ENCODE assay signal across 9 mouse cellular contexts in genomic region chr10:12726041-12726608, GRCm38 (mm10).
A peak's percentile ranks its signal among the peaks of the same experiment; 100 is the strongest.
DNase-seq lines count a peak whose midpoint lies in the region; ATAC-seq and TF ChIP-seq lines count a peak whose summit lies in the region.
"Had no signal": no experiment of that assay in that cellular context is flagged by ENCODE, and none has a peak within 500 bp of the region (broad histone marks: within the 10 kb centered on the region; RNA-seq: fewer than 3 reads in every experiment).

No protein-coding gene starts in this region.

- H3K4me3 ChIP-seq in midbrain, embryonic 11.5 days (ENCODE audit: low read depth, low read length), result no peak overlapping the region
- no peak overlapping the region for H3K4me3 ChIP-seq in midbrain, embryonic 10.5 days
- H3K4me3 ChIP-seq in hindbrain, embryonic 14.5 days (replicated peaks; ENCODE audit: low read length), result no peak overlapping the region
- H3K4me3 ChIP-seq in lung, embryonic 14.5 days (ENCODE audit: low read depth, low read length), result no peak overlapping the region
- no peak overlapping the region for H3K4me3 ChIP-seq in stomach, postnatal 0 days (ENCODE audit: low read depth, low read length)
- no peak overlapping the region for H3K4me3 ChIP-seq in left cerebral cortex, adult 2 months
- H3K4me3 ChIP-seq: embryonic facial prominence, embryonic 12.5 days had no signal

- WGBS in midbrain, embryonic 11.5 days, result 57% methylated on average over 13 of the region's 13 CpGs
- 59% methylated on average over 13 of the region's 13 CpGs for WGBS in midbrain, embryonic 10.5 days
- WGBS in hindbrain, embryonic 14.5 days, result 32% methylated on average over 13 of the region's 13 CpGs
- WGBS in lung, embryonic 14.5 days, result 70% methylated on average over 13 of the region's 13 CpGs
- 57% methylated on average over 13 of the region's 13 CpGs for WGBS in stomach, postnatal 0 days

- H3K4me1 ChIP-seq in midbrain, embryonic 11.5 days (ENCODE audit: control insufficient read depth, insufficient read depth, low read length), result peaks cover 2% of the 10 kb centered on the region; the same call in 1 of the 2 replicates
- peaks cover 22% of the 10 kb centered on the region for H3K4me1 ChIP-seq in midbrain, embryonic 10.5 days
- peaks cover 24% of the 10 kb centered on the region; the same call in 1 of the 2 replicates for H3K4me1 ChIP-seq in hindbrain, embryonic 14.5 days (replicated peaks; ENCODE audit: control insufficient read depth, insufficient read depth, low read length)
- H3K4me1 ChIP-seq in lung, embryonic 14.5 days (ENCODE audit: insufficient read depth), result no peaks in the 10 kb centered on the region
- H3K4me1 ChIP-seq in stomach, postnatal 0 days (replicated peaks; ENCODE audit: control insufficient read depth, insufficient read depth), result no peaks in the 10 kb centered on the region
- H3K4me1 ChIP-seq: embryonic facial prominence, embryonic 12.5 days had no signal

- intact Hi-C loops in left cerebral cortex, adult 2 months (cut with DNase I), result no loop called here

- no peak for TF ChIP-seq CTCF in lung, embryonic 14.5 days (IDR thresholded peaks at IDR 0.05; ENCODE audit: low read depth)
- no peak for TF ChIP-seq CTCF in stomach, postnatal 0 days (IDR thresholded peaks at IDR 0.05; ENCODE audit: low read depth)
- TF ChIP-seq CTCF in left cerebral cortex, adult 2 months (IDR thresholded peaks at IDR 0.05), result no peak

- H3K27me3 ChIP-seq in midbrain, embryonic 11.5 days (ENCODE audit: control insufficient read depth, insufficient read depth, low read length), result no peaks in the 10 kb centered on the region
- no peaks in the 10 kb centered on the region for H3K27me3 ChIP-seq in midbrain, embryonic 10.5 days (ENCODE audit: low read depth, poor library complexity, severe bottlenecking)
- H3K27me3 ChIP-seq in hindbrain, embryonic 14.5 days (ENCODE audit: control insufficient read depth, insufficient read depth, low read length), result no peaks in the 10 kb centered on the region
- no peaks in the 10 kb centered on the region for H3K27me3 ChIP-seq in lung, embryonic 14.5 days (ENCODE audit: insufficient read depth, low read length)
- H3K27me3 ChIP-seq in stomach, postnatal 0 days (ENCODE audit: control insufficient read depth, insufficient read depth, low read length), result no peaks in the 10 kb centered on the region
- H3K27me3 ChIP-seq: embryonic facial prominence, embryonic 12.5 days had no signal

- 0 out of 2 replicates have a peak, but pooled peaks have one; percentile 15 for ATAC-seq in midbrain, embryonic 11.5 days (ENCODE audit: low FRiP score)
- peak; percentile 33; the same call in 1 of the 2 replicates for ATAC-seq in hindbrain, embryonic 14.5 days (ENCODE audit: low FRiP score)
- peak; percentile 50; the same call in 1 of the 2 replicates for ATAC-seq in lung, embryonic 14.5 days (ENCODE audit: insufficient read depth)
- peak; percentile 98 for ATAC-seq in stomach, postnatal 0 days (ENCODE audit: low FRiP score, low TSS enrichment)
- ATAC-seq in megakaryocyte progenitor cell, adult 5-6 weeks (replicated peaks; ENCODE audit: poor library complexity), result no peak

- no peak overlapping the region for H3K4me2 ChIP-seq in midbrain, embryonic 11.5 days
- H3K4me2 ChIP-seq in hindbrain, embryonic 14.5 days (replicated peaks), result no peak overlapping the region
- no peak overlapping the region for H3K4me2 ChIP-seq in lung, embryonic 14.5 days
- H3K4me2 ChIP-seq in stomach, postnatal 0 days (replicated peaks; ENCODE audit: low read depth), result no peak overlapping the region
- H3K4me2 ChIP-seq: embryonic facial prominence, embryonic 12.5 days had no signal

- H3K9ac ChIP-seq in midbrain, embryonic 11.5 days (ENCODE audit: low read length), result no peak overlapping the region
- H3K9ac ChIP-seq in hindbrain, embryonic 14.5 days, result no peak overlapping the region
- no peak overlapping the region for H3K9ac ChIP-seq in lung, embryonic 14.5 days
- H3K9ac ChIP-seq in stomach, postnatal 0 days (ENCODE audit: low read length), result no peak overlapping the region
- H3K9ac ChIP-seq: embryonic facial prominence, embryonic 12.5 days had no signal

- no peaks in the 10 kb centered on the region for H3K9me3 ChIP-seq in midbrain, embryonic 11.5 days (ENCODE audit: control insufficient read depth, low read length)
- no peaks in the 10 kb centered on the region for H3K9me3 ChIP-seq in midbrain, embryonic 10.5 days (replicated peaks)
- no peaks in the 10 kb centered on the region for H3K9me3 ChIP-seq in hindbrain, embryonic 14.5 days (ENCODE audit: control insufficient read depth, low read length)
- H3K9me3 ChIP-seq in lung, embryonic 14.5 days (ENCODE audit: low read depth, low read length), result no peaks in the 10 kb centered on the region
- H3K9me3 ChIP-seq in stomach, postnatal 0 days (ENCODE audit: control insufficient read depth, low read length), result no peaks in the 10 kb centered on the region
- H3K9me3 ChIP-seq: embryonic facial prominence, embryonic 12.5 days had no signal

- H3K27ac ChIP-seq in midbrain, embryonic 11.5 days (ENCODE audit: low read depth, low read length), result no peak overlapping the region; the same call in 1 of the 2 replicates
- H3K27ac ChIP-seq in midbrain, embryonic 10.5 days (replicated peaks), result no peak overlapping the region
- H3K27ac ChIP-seq in hindbrain, embryonic 14.5 days, result peak overlapping the region; percentile 43
- no peak overlapping the region for H3K27ac ChIP-seq in lung, embryonic 14.5 days (ENCODE audit: low read depth)
- peak overlapping the region; percentile 63; the same call in 1 of the 2 replicates for H3K27ac ChIP-seq in stomach, postnatal 0 days (replicated peaks)
- H3K27ac ChIP-seq in left cerebral cortex, adult 2 months, result no peak overlapping the region
- H3K27ac ChIP-seq: embryonic facial prominence, embryonic 12.5 days had no signal

- TF ChIP-seq EP300 in stomach, postnatal 0 days (optimal IDR thresholded peaks at IDR 0.05), result no peak

- H3K36me3 ChIP-seq in midbrain, embryonic 11.5 days (ENCODE audit: control insufficient read depth, insufficient read depth, low read length), result no peaks in the 10 kb centered on the region
- peaks cover 21% of the 10 kb centered on the region; the same call in 1 of the 2 replicates for H3K36me3 ChIP-seq in midbrain, embryonic 10.5 days
- no peaks in the 10 kb centered on the region for H3K36me3 ChIP-seq in hindbrain, embryonic 14.5 days (replicated peaks; ENCODE audit: control insufficient read depth, insufficient read depth)
- peaks cover 41% of the 10 kb centered on the region for H3K36me3 ChIP-seq in lung, embryonic 14.5 days (ENCODE audit: insufficient read depth)
- H3K36me3 ChIP-seq in stomach, postnatal 0 days (ENCODE audit: control insufficient read depth, insufficient read depth, low read length), result peaks cover 9% of the 10 kb centered on the region; the same call in 1 of the 2 replicates

- no peak for DNase-seq in midbrain, embryonic 11.5 days (ENCODE audit: low spot score, missing footprints)
- no peak for DNase-seq in midbrain, embryonic 10.5 days (ENCODE audit: low spot score)
- DNase-seq in hindbrain, embryonic 14.5 days (ENCODE audit: low spot score), result no peak
- peak; percentile 29 for DNase-seq in lung, embryonic 14.5 days
- DNase-seq in stomach, postnatal 0 days (ENCODE audit: low spot score), result peak; percentile 91
- no peak for DNase-seq in heart, adult 9 months (ENCODE audit: low spot score in 2 of 2)
- DNase-seq in left cerebral cortex, adult 2 months (ENCODE audit: extremely low spot score in 1 of 2, low spot score in 2 of 2), result no peak

Comparison
In these comparisons a context has a peak if more than half of its experiments do, and no peak if none do; other contexts are left out.
1. DNase-seq: peak in lung, embryonic 14.5 days (single experiment) and stomach, postnatal 0 days (single experiment); none in midbrain, embryonic 11.5 days (single experiment), midbrain, embryonic 10.5 days (single experiment), hindbrain, embryonic 14.5 days (single experiment), heart, adult 9 months (0 of 2) and left cerebral cortex, adult 2 months (0 of 2).
2. H3K27ac ChIP-seq: peak in hindbrain, embryonic 14.5 days (single experiment) and stomach, postnatal 0 days (single experiment); none in midbrain, embryonic 11.5 days (single experiment), midbrain, embryonic 10.5 days (single experiment), lung, embryonic 14.5 days (single experiment) and left cerebral cortex, adult 2 months (single experiment).